Mouse (Mus musculus) ES-Bruce4 (cell line): Measurements from ENCODE around the gene Med31.

ENCODE experiments used
- CTCF ChIP-seq: IDR thresholded peaks from one replicate; pipeline ENCODE4 v1.8.1; 2011; ENCODE audit warnings: low read depth, low read length
- EP300 ChIP-seq: IDR thresholded peaks from 2 replicates; pipeline ENCODE4 v1.6.1; 2011; ENCODE audit warnings: low read depth, low read length; ENCODE audit not compliant: insufficient read depth
- POLR2A ChIP-seq: IDR thresholded peaks from one replicate; pipeline ENCODE4 v1.8.1; 2011; ENCODE audit warnings: low read length; ENCODE audit not compliant: insufficient read depth

GRCm38 (mm10) chr11:72181136-72181535 is 34.3 kb downstream of the Med31 start:
- TF ChIP-seq CTCF, result no peak
- no peak for TF ChIP-seq POLR2A
- TF ChIP-seq EP300, result no peak
